Mouse (Mus musculus) cerebellum, adult 2 months (tissue): ENCODE data around the gene Aox4. TPM values are rescaled to one million over a fixed set of nuclear protein-coding genes. Genes with fewer than 3 reads are reported as not detected.

ENCODE experiments used
- DNase-seq, 2 experiments: peaks; one replicate each; pipeline ENCODE4 v3.0.0; 2021
- H3K27ac ChIP-seq: fragments of 200-500 bp; 2 replicates; pipeline ENCODE4 v1.5.1; 2012; ENCODE audit warnings: low read length, control low read depth, inconsistent platforms; ENCODE audit not compliant: insufficient read depth
- H3K27me3 ChIP-seq: fragments of 200-500 bp; 2 replicates; pipeline ENCODE4 v1.6.1; 2012; ENCODE audit warnings: inconsistent platforms, mild to moderate bottlenecking, low read length, moderate library complexity; ENCODE audit not compliant: control insufficient read depth, insufficient read depth
- H3K4me1 ChIP-seq: fragments of 200-500 bp; 2 replicates; pipeline ENCODE4 v1.6.1; 2011; ENCODE audit warnings: low read length; ENCODE audit not compliant: control insufficient read depth, insufficient read depth
- H3K4me3 ChIP-seq: fragments of 200-500 bp; replicated peaks from 2 replicates; pipeline ENCODE3; 2011; ENCODE audit warnings: mild to moderate bottlenecking, low read depth, low read length, control low read depth; ENCODE audit not compliant: insufficient read depth
- CTCF ChIP-seq: fragments of 200-500 bp; IDR thresholded peaks from 2 replicates; pipeline ENCODE4 v1.5.1; 2011; ENCODE audit warnings: low read depth, mild to moderate bottlenecking, control low read depth, low read length, moderate library complexity, borderline replicate concordance; ENCODE audit not compliant: insufficient read depth
- POLR2A ChIP-seq: fragments of 200-500 bp; IDR thresholded peaks from 2 replicates; pipeline ENCODE4 v1.6.1; 2011; ENCODE audit warnings: low read length, control low read depth, borderline replicate concordance; ENCODE audit not compliant: insufficient read depth
- WGBS: fragments of 180-500 bp; shearing (Covaris S2); methylation state at CpG from one replicate; pipeline ENCODE4 v1.1.7; 2018; 5-methylcytosine and 5-hydroxymethylcytosine counted together
- polyA plus RNA-seq: library from polyadenylated mRNA; depleted of rRNA; stranded (reverse); fragments of >200 nt; gene quantifications from 2 replicates; pipeline ENCODE4 v1.2.3, GENCODE M21; 2012; rRNA removed

Aox4 gene
- polyA plus RNA-seq, 1 experiment, result 0.33 TPM

- H3K4me3 ChIP-seq, result no peak overlapping the region
- no peak for DNase-seq
- H3K27me3 ChIP-seq, result no peaks in the 10 kb centered on the region
- H3K4me1 ChIP-seq, result peaks cover 2% of the 10 kb centered on the region; the same call in 1 of the 2 replicates
- WGBS, result 84% methylated on average over 4 of the region's 4 CpGs
- TF ChIP-seq POLR2A (no peak), CTCF (no peak)
- H3K27ac ChIP-seq, result no peak overlapping the region
Observed at GRCm38 (mm10) chr1:58303726-58304125, 93.5 kb downstream of the Aox4 start.

DNA sequence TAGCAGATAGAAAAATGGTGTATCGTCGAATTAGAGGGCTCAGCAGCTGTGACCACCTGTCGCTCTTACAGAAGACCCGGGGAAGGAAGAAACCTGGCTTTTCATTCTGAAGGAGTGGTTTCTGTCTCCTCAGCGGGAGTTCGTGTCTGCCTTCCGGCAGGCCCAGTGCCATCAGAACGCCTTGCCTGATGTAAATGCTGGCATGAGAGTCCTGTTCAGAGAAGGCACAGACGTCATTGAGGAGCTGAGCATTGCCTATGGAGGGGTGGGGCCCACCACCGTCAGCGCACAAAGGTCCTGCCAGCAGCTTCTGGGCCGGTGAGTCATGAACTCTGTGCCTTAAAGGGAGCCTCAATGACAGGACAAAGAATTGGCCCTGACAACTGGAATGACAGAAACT, 94.1 kb downstream of the Aox4 start:
- DNase-seq, result no peak
- H3K27me3 ChIP-seq, result no peaks in the 10 kb centered on the region
- no peak for TF ChIP-seq CTCF
- no peak for TF ChIP-seq POLR2A
- 14% methylated on average over 12 of the region's 12 CpGs for WGBS
- H3K4me3 ChIP-seq, result no peak overlapping the region
- H3K4me1 ChIP-seq, result peaks cover 2% of the 10 kb centered on the region; the same call in 1 of the 2 replicates
- no peak overlapping the region for H3K27ac ChIP-seq

DNA sequence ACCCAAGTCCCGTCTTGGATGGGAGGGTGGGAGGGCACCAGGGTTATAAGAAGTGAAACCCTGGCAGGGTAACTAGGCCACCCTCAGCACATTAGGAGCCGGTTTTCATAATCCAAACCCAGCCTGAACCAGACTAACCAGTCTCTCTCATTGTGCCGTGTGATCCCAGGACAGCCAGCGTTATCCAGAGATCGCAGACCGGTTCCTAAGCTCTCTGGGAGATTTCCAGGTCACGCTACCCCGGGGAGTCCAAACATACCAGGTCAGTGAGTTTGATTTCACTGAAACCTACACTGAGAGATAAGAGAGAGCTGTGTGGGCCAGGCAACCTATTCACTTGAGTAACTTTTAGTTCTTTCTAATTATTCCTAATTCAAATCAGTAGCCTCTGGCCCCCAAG, 97.0 kb downstream of the Aox4 start:
- DNase-seq, result no peak
- TF ChIP-seq POLR2A (no peak), CTCF (no peak)
- no peak overlapping the region for H3K27ac ChIP-seq
- H3K4me1 ChIP-seq, result peaks cover 2% of the 10 kb centered on the region; the same call in 1 of the 2 replicates
- WGBS, result 84% methylated on average over 8 of the region's 8 CpGs
- no peak overlapping the region for H3K4me3 ChIP-seq
- H3K27me3 ChIP-seq, result no peaks in the 10 kb centered on the region

DNA sequence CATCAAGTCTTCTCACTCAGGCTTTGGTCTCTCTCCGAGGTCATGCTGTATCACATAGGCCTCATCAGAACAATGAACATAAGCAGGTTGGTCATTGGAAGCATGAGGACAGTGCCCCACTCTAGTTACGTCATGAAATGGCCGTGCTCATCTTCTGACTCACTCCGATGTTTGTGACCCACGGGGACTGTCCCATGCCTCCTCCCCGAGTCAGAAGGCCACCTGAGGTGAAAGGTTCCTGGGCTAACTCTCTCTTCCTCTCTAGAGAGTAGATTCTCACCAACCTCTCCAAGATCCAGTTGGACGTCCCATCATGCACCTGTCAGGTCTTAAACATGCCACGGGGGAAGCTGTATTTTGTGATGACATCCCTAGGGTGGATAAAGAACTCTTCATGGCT, 98.4 kb downstream of the Aox4 start:
- Histone ChIP-seq H3K4me1 (peaks cover 2% of the 10 kb centered on the region; the same call in 1 of the 2 replicates), H3K4me3 (no peak overlapping the region), H3K27me3 (no peaks in the 10 kb centered on the region), H3K27ac (no peak overlapping the region)
- 78% methylated on average over 8 of the region's 8 CpGs for WGBS
- no peak for DNase-seq
- TF ChIP-seq POLR2A, result no peak
- TF ChIP-seq CTCF, result no peak

DNA sequence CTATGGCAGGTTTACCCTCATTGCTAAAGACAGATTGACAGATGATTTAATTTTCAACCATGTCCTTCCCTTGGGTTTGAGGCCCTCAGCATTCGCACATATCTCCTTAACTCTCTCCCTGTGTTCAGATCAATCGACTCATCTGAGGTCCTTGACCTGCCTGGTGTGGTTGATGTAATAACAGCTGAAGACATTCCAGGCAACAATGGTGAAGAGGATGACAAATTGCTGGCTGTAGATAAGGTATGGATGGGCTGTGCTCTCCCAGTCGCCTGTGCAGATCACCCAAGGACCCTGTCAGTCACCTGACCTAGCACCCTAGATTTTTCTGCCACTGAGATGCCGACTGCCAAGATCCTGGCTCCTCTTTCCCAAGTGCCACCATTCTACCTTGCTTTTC, 99.7 kb downstream of the Aox4 start:
- Histone ChIP-seq H3K27me3 (no peaks in the 10 kb centered on the region), H3K27ac (no peak overlapping the region), H3K4me3 (no peak overlapping the region), H3K4me1 (no peaks in the 10 kb centered on the region)
- DNase-seq, result no peak
- no peak for TF ChIP-seq CTCF
- TF ChIP-seq POLR2A, result no peak
- 83% methylated on average over 4 of the region's 4 CpGs for WGBS

- TF ChIP-seq CTCF (no peak), POLR2A (no peak)
- no peaks in the 10 kb centered on the region for H3K27me3 ChIP-seq
- H3K4me3 ChIP-seq, result no peak overlapping the region
- no peak for DNase-seq
- no peak overlapping the region for H3K27ac ChIP-seq
- 70% methylated on average over 7 of the region's 7 CpGs for WGBS
- no peaks in the 10 kb centered on the region for H3K4me1 ChIP-seq
Observed at GRCm38 (mm10) chr1:58311221-58311864, 101.1 kb downstream of the Aox4 start.

GRCm38 (mm10) chr1:58313173-58313572, 103.0 kb downstream of the Aox4 start:
- WGBS, result 83% methylated on average over 8 of the region's 8 CpGs

DNA sequence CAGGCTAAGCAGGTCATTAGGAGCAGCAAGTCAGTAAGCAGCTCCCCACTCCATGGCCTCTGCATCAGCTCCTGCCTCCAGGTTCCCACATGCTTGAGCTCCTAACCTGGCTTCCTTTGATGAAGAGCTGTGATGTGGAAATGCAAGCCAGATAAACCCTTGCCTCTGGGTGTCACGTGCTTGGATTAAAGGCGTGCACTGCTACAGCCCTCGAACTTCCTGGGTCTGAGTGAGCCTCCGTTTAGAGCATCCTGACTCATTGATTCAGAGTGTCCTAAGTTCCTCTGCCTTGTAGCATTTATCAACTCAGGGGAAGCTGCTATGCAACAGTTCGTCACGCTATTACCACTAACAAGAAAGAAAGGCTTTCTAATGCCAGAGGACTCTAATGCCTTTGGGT, 105.3 kb downstream of the Aox4 start:
- 74% methylated on average over 6 of the region's 6 CpGs for WGBS
- DNase-seq, result no peak
- Histone ChIP-seq H3K4me3 (no peak overlapping the region), H3K27me3 (no peaks in the 10 kb centered on the region), H3K4me1 (no peaks in the 10 kb centered on the region), H3K27ac (no peak overlapping the region)
- TF ChIP-seq CTCF (no peak), POLR2A (no peak)

More at GRCm38 (mm10) chr1:58313173-58313572, 103.0 kb downstream of the Aox4 start:
- H3K27me3 ChIP-seq, result no peaks in the 10 kb centered on the region
- no peak overlapping the region for H3K4me3 ChIP-seq
- TF ChIP-seq POLR2A (no peak), CTCF (no peak)
- H3K4me1 ChIP-seq, result no peaks in the 10 kb centered on the region
- DNase-seq, result no peak
- no peak overlapping the region for H3K27ac ChIP-seq

Other genes with a start within 250 kb of the Aox4 start
- gene Sgo2a, start 214.4 kb upstream of the Aox4 start, polyA plus RNA-seq, result 0.77 and 0.84 TPM in 2 replicates
- 21.5 and 21.6 TPM in 2 replicates for gene Kctd18, start 191.4 kb upstream of the Aox4 start, polyA plus RNA-seq
- gene Aox1, start 180.5 kb upstream of the Aox4 start, polyA plus RNA-seq, result 5.1 and 6.4 TPM in 2 replicates
- 0.33 and 0.68 TPM in 2 replicates for gene Aox3, start 97.3 kb upstream of the Aox4 start, polyA plus RNA-seq
- 0.02 and 0.03 TPM in 2 replicates for gene Aox2, start 67.9 kb downstream of the Aox4 start, polyA plus RNA-seq
- gene Bzw1, start 182.5 kb downstream of the Aox4 start, polyA plus RNA-seq, result 72.1 and 72.3 TPM in 2 replicates
- gene Clk1, start 213.7 kb downstream of the Aox4 start, polyA plus RNA-seq, result 252 TPM in 2 replicates
- 29.1 and 32.4 TPM in 2 replicates for gene Nif3l1, start 234.8 kb downstream of the Aox4 start, polyA plus RNA-seq
- gene Ppil3, start 235.1 kb downstream of the Aox4 start, polyA plus RNA-seq, result 30.0 and 31.0 TPM in 2 replicates